29 mouse cellular contexts compared by ENCODE assay signal in genomic region chr3:146735657-146736056, GRCm38 (mm10). TPM values are rescaled to one million over a fixed set of nuclear protein-coding genes. Genes with fewer than 3 reads are reported as not detected.
A peak's percentile ranks its signal among the peaks of the same experiment; 100 is the strongest.
DNase-seq lines count a peak whose midpoint lies in the region; ATAC-seq lines count a peak whose summit lies in the region.
"Had no signal": no experiment of that assay in that cellular context is flagged by ENCODE, and none has a peak within 500 bp of the region (broad histone marks: within the 10 kb centered on the region; RNA-seq: fewer than 3 reads in every experiment).

No protein-coding gene starts in this region.

- 27% methylated on average over 3 of the region's 3 CpGs for WGBS in heart, embryonic 12.5 days
- WGBS in liver, embryonic 11.5 days, result 56% methylated on average over 3 of the region's 3 CpGs
- WGBS in liver, embryonic 15.5 days (ENCODE audit: insufficient replicate concordance), result 46% methylated on average over 3 of the region's 3 CpGs
- 81% methylated on average over 3 of the region's 3 CpGs for WGBS in hindbrain, embryonic 12.5 days
- 80% methylated on average over 3 of the region's 3 CpGs for WGBS in midbrain, embryonic 13.5 days

- peak overlapping the region; percentile 6; the same call in 1 of the 2 replicates for H3K4me2 ChIP-seq in heart, embryonic 12.5 days
- H3K4me2 ChIP-seq in liver, embryonic 11.5 days, result peak overlapping the region; percentile 18; the same call in 1 of the 2 replicates
- no peak overlapping the region for H3K4me2 ChIP-seq in liver, embryonic 15.5 days
- H3K4me2 ChIP-seq in hindbrain, embryonic 12.5 days (replicated peaks), result no peak overlapping the region
- no peak overlapping the region for H3K4me2 ChIP-seq in midbrain, embryonic 13.5 days (replicated peaks)
- H3K4me2 ChIP-seq: hindbrain, embryonic 13.5 days; limb, embryonic 15.5 days; lung, embryonic 15.5 days had no signal

- H3K9me3 ChIP-seq in heart, embryonic 12.5 days (replicated peaks), result no peaks in the 10 kb centered on the region
- no peaks in the 10 kb centered on the region for H3K9me3 ChIP-seq in liver, embryonic 11.5 days (ENCODE audit: control insufficient read depth, low read length)
- H3K9me3 ChIP-seq in liver, embryonic 15.5 days (replicated peaks), result no peaks in the 10 kb centered on the region
- H3K9me3 ChIP-seq in megakaryocyte, embryonic 14.5 days, result no peaks in the 10 kb centered on the region
- no peaks in the 10 kb centered on the region for H3K9me3 ChIP-seq in hindbrain, embryonic 12.5 days (replicated peaks)
- H3K9me3 ChIP-seq in midbrain, embryonic 13.5 days, result no peaks in the 10 kb centered on the region
- H3K9me3 ChIP-seq: hindbrain, embryonic 13.5 days; limb, embryonic 15.5 days; lung, embryonic 15.5 days had no signal

- peaks cover 32% of the 10 kb centered on the region for H3K4me1 ChIP-seq in heart, embryonic 12.5 days (replicated peaks)
- peaks cover 14% of the 10 kb centered on the region for H3K4me1 ChIP-seq in liver, embryonic 11.5 days (replicated peaks; ENCODE audit: control insufficient read depth, insufficient read depth, low read length)
- H3K4me1 ChIP-seq in liver, embryonic 15.5 days (replicated peaks), result peaks cover 16% of the 10 kb centered on the region
- H3K4me1 ChIP-seq in megakaryocyte, embryonic 14.5 days, result peaks cover 45% of the 10 kb centered on the region
- H3K4me1 ChIP-seq in hindbrain, embryonic 12.5 days, result no peaks in the 10 kb centered on the region
- H3K4me1 ChIP-seq in midbrain, embryonic 13.5 days (replicated peaks), result no peaks in the 10 kb centered on the region
- H3K4me1 ChIP-seq: hindbrain, embryonic 13.5 days; lung, embryonic 15.5 days had no signal

- H3K27me3 ChIP-seq in heart, embryonic 12.5 days (replicated peaks), result no peaks in the 10 kb centered on the region
- no peaks in the 10 kb centered on the region for H3K27me3 ChIP-seq in liver, embryonic 11.5 days (replicated peaks; ENCODE audit: control insufficient read depth, insufficient read depth, low read length)
- H3K27me3 ChIP-seq in liver, embryonic 15.5 days, result no peaks in the 10 kb centered on the region
- H3K27me3 ChIP-seq in megakaryocyte, embryonic 14.5 days (replicated peaks), result no peaks in the 10 kb centered on the region
- H3K27me3 ChIP-seq in hindbrain, embryonic 12.5 days, result no peaks in the 10 kb centered on the region
- no peaks in the 10 kb centered on the region for H3K27me3 ChIP-seq in midbrain, embryonic 13.5 days
- H3K27me3 ChIP-seq: hindbrain, embryonic 13.5 days; limb, embryonic 15.5 days; lung, embryonic 15.5 days had no signal

- no peak for DNase-seq in heart, adult 9 months (ENCODE audit: low spot score in 2 of 2)
- no peak for DNase-seq in liver, embryonic 11.5 days (ENCODE audit: low spot score)
- DNase-seq in liver, result no peak
- DNase-seq: adrenal gland, adult 2 months; adrenal gland, postnatal 36 days; B cell, adult 2 months; cerebellum, adult 18-20 months; cerebellum, postnatal 10 days; gastrocnemius, postnatal 10 days; heart, postnatal 36 days; kidney, adult 9 months; kidney, postnatal 10 days; right cerebral cortex, adult 18-20 months; spleen, adult 18-20 months; thymus, postnatal 14 days had no signal

- H3K4me3 ChIP-seq in heart, embryonic 12.5 days, result no peak overlapping the region
- no peak overlapping the region for H3K4me3 ChIP-seq in liver, embryonic 11.5 days (ENCODE audit: low read depth, low read length)
- no peak overlapping the region for H3K4me3 ChIP-seq in liver, embryonic 15.5 days (replicated peaks)
- H3K4me3 ChIP-seq in megakaryocyte, embryonic 14.5 days (replicated peaks), result peak overlapping the region; percentile 1
- no peak overlapping the region for H3K4me3 ChIP-seq in hindbrain, embryonic 12.5 days
- H3K4me3 ChIP-seq in midbrain, embryonic 13.5 days (replicated peaks), result no peak overlapping the region
- H3K4me3 ChIP-seq: erythroblast, embryonic 14.5 days; hindbrain, embryonic 13.5 days; limb, embryonic 15.5 days; lung, embryonic 15.5 days had no signal

- no peak overlapping the region for H3K9ac ChIP-seq in heart, embryonic 12.5 days
- no peak overlapping the region for H3K9ac ChIP-seq in liver, embryonic 11.5 days (ENCODE audit: low read depth, low read length)
- H3K9ac ChIP-seq in liver, embryonic 15.5 days, result no peak overlapping the region
- H3K9ac ChIP-seq in hindbrain, embryonic 12.5 days, result no peak overlapping the region
- H3K9ac ChIP-seq in midbrain, embryonic 13.5 days (replicated peaks), result no peak overlapping the region
- H3K9ac ChIP-seq: hindbrain, embryonic 13.5 days; limb, embryonic 15.5 days; lung, embryonic 15.5 days had no signal

- peaks cover 41% of the 10 kb centered on the region for H3K36me3 ChIP-seq in heart, embryonic 12.5 days
- peaks cover 4% of the 10 kb centered on the region; the same call in 1 of the 2 replicates for H3K36me3 ChIP-seq in liver, embryonic 11.5 days (ENCODE audit: control insufficient read depth, insufficient read depth, low read length)
- 0 out of 2 replicates have a peak, but pooled peaks cover under 1% of the 10 kb centered on the region for H3K36me3 ChIP-seq in liver, embryonic 15.5 days (replicated peaks)
- H3K36me3 ChIP-seq in megakaryocyte, embryonic 14.5 days (replicated peaks; ENCODE audit: low read length), result peaks cover 76% of the 10 kb centered on the region
- H3K36me3 ChIP-seq in hindbrain, embryonic 12.5 days, result peaks cover 63% of the 10 kb centered on the region
- peaks cover 73% of the 10 kb centered on the region for H3K36me3 ChIP-seq in midbrain, embryonic 13.5 days

- peak overlapping the region; percentile 29 for H3K27ac ChIP-seq in heart, embryonic 12.5 days (ENCODE audit: poor library complexity, severe bottlenecking)
- no peak overlapping the region; the same call in 1 of the 2 replicates for H3K27ac ChIP-seq in liver, embryonic 11.5 days (ENCODE audit: low read depth, low read length)
- no peak overlapping the region for H3K27ac ChIP-seq in liver, embryonic 15.5 days (replicated peaks)
- H3K27ac ChIP-seq in hindbrain, embryonic 12.5 days, result no peak overlapping the region
- H3K27ac ChIP-seq in midbrain, embryonic 13.5 days, result no peak overlapping the region
- H3K27ac ChIP-seq: hindbrain, embryonic 13.5 days; limb, embryonic 15.5 days; lung, embryonic 15.5 days had no signal

- no peak for ATAC-seq in heart, embryonic 12.5 days (ENCODE audit: insufficient number of reproducible peaks, low FRiP score)
- peak; percentile 76 for ATAC-seq in liver, embryonic 11.5 days (replicated peaks; ENCODE audit: low FRiP score)
- ATAC-seq in liver, embryonic 15.5 days (ENCODE audit: insufficient read depth), result peak; percentile 43
- no peak for ATAC-seq in hindbrain, embryonic 12.5 days (ENCODE audit: low FRiP score)
- ATAC-seq in midbrain, embryonic 13.5 days, result no peak
- ATAC-seq: activated CD4-positive, CD25-positive, alpha-beta regulatory T cell, adult 4 months; forebrain, embryonic 16.5 days; intestine, embryonic 16.5 days; midbrain, embryonic 16.5 days had no signal

RNA-seq across cellular contexts. Expression of gene Samd13, which starts 50.3 kb away (rescaled TPM):
- polyA plus RNA-seq in heart, embryonic 12.5 days (2016; fragmentation: Nextera tagmentation; extraction: Ambion mirVana), result 2.0 and 2.1 TPM in 2 replicates
- 0.47 and 0.73 TPM in 2 replicates for polyA plus RNA-seq in liver, embryonic 11.5 days (2014; fragmentation: Nextera tagmentation; extraction: Ambion mirVana)
- polyA plus RNA-seq in liver, embryonic 15.5 days (2015; fragmentation: Nextera tagmentation; extraction: Ambion mirVana), result 0.33 and 0.45 TPM in 2 replicates
- not detected in 2 replicates for polyA plus RNA-seq in megakaryocyte, embryonic 14.5 days (2012; ENCODE audit: insufficient read depth, low replicate concordance)
- polyA plus RNA-seq in hindbrain, embryonic 12.5 days (2016; fragmentation: Nextera tagmentation; extraction: Ambion mirVana), result 0.79 and 1.2 TPM in 2 replicates
- 0.52 and 0.63 TPM in 2 replicates for polyA plus RNA-seq in midbrain, embryonic 13.5 days (2015; fragmentation: Nextera tagmentation; extraction: Ambion mirVana)
- polyA plus RNA-seq: adrenal gland, adult 2 months; brain, embryonic 14.5 days; erythroblast, embryonic 14.5 days had no signal

Comparison
In these comparisons a context has a peak if more than half of its experiments do, and no peak if none do; other contexts are left out.
1. H3K4me2 ChIP-seq: peak in heart, embryonic 12.5 days (single experiment) and liver, embryonic 11.5 days (single experiment); none in liver, embryonic 15.5 days (single experiment), hindbrain, embryonic 12.5 days (single experiment) and midbrain, embryonic 13.5 days (single experiment).
2. ATAC-seq: peak in liver, embryonic 11.5 days (single experiment) and liver, embryonic 15.5 days (single experiment); none in heart, embryonic 12.5 days (single experiment), hindbrain, embryonic 12.5 days (single experiment) and midbrain, embryonic 13.5 days (single experiment).